Mouse (Mus musculus): ENCODE data around the gene Tnfrsf19.

Tnfrsf19 gene

DNA sequence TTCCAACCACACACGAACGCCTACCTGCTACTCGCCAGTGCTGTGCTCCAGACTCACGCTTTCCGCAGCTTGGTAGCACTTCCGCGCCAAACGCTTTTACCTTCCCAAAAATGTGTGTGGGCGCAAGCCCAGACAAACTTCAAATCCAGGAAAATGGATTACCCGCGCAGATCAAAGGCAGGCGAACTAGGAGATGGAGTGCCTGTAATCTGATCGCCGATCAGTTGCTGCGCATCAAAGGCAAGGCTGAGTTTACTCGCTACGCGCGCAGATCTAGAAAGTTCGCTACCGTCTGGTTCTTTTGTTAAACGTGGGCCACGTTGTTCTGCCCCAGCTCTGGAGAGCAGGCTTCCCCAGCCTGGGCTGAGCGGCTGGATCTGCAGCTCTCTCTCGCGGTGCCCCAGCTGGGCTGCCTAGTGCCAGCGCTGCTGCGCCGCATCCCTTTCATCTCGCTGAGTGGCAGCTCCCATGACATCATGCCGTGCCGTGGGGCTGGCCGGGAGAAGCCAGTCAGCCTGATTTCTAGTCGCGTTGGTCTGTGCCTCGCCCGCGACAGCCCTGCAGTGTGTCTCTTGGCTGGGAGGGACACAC, at the start of gene Tnfrsf19:
Gene Tnfrsf19 (minus strand): TSS at position 400 of the 591 bp plus-strand sequence.
- ATAC-seq (ENCODE audit: low TSS enrichment) = peak; percentile 92

DNA sequence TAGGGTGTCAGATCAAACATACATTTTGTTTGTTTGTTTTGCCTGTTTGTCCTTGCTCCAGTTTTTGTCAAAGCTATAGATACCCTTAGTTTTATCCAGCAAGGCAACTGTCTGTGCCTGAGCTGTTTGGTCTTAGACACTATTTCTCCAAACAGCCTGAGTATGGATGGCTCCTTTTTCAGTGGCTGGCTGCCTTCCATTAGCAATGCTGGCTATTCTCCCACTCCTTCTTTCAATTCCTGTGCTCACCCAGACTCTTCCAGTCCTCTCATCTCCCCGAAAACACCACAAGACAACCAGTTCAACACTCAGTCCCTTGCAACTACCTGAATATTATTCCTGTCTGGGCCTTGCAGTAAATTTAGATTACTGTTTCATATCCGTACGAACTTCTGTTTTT, 45.8 kb upstream of the Tnfrsf19 start:
- peak; percentile 54 for ATAC-seq (ENCODE audit: low TSS enrichment)

- peak; percentile 76 for ATAC-seq (ENCODE audit: low TSS enrichment)
Measured at GRCm38 (mm10) chr14:61090955-61091354, 44.7 kb upstream of the Tnfrsf19 start.

- ATAC-seq (ENCODE audit: low TSS enrichment) = no peak
Measured at GRCm38 (mm10) chr14:61088187-61088586, 41.9 kb upstream of the Tnfrsf19 start.

DNA sequence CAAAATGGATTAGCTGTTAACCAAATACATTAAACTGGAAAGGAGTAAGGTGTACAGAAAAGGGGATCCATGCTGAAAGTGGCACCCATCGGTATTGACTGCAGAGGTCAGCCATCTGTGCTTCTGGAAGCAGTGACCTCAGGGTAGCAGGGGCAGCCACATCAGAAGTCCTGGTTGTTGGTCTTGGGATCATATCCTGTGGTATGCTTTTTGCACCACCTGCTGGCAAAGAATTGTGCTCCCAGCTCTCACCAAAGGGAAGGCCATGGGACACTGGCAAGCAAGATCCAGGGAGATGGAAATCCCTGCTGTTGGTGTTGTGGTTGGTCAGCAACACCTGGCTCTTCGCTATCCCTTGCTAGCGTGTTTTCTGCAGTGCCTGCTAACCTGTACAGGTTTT, 39.0 kb upstream of the Tnfrsf19 start:
- ATAC-seq (ENCODE audit: low TSS enrichment) = peak; percentile 77

DNA sequence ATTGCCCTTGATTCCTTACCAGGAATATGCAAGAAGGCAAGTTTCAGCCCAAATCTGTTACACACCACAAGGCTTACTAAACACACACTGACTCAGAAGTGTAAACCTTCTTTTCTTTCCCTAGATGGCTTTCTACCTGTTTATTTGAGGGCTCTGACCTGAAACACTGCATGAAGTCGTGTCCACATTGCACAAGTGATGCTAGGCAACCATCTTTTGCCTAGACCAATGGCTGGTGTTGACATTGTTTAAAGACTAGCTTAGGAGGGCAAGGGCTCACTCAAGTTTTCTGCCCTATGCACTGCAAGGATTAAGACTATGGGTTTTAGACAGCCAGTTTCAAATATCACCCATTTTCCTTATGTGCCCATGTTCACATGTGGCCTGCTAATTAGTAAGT, 23.3 kb upstream of the Tnfrsf19 start:
- no peak for ATAC-seq (ENCODE audit: low TSS enrichment)

DNA sequence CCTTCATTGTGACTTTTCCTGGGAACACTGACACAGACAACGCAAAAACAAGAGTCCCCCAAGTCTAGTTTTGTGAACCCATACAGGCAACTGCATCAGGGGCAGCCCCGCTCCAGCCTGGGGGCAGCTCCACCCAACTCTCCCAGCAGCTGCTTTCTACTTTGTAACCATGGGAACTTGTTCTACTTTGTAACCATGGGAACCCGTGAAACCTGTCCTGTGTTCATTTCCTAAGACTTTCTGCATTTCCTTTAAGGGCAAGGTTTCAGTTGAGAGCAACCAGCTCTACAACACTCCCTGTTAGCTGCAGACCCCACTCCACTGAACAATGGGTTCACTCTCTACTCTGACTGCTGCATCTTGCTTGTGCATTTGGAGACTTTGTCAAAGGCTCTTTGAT, 15.4 kb upstream of the Tnfrsf19 start:
- ATAC-seq (ENCODE audit: low TSS enrichment) = peak; percentile 77

DNA sequence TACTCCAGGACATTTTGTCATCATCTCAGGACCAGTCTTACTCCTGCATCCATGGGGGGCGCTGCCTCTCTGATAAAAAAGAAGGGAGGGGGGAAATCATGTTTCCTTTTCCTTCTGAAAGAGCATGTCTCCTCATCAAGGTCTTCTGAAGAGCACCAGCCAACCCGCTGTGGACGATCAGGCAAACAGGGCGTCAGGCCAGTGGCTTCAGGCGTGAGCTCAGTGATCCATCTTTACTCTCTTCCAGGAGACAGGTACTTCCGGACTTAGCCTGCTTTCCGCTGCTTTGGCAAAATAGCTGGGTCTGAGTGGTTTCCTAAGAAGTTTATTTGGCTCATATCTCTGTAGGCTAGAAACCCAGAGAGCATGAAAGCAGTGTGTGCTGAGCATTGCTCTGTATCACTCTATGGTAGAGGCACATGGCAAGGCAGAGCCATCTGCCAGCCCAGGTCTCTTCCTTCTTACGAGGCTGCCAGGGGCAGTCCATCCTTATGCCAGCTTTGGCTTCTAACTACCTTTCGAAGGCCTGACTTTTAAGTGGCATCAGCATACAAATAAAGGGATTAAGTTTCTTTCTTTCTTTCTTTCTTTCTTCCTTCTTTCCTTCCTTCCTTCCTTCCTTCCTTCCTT, 13.1 kb upstream of the Tnfrsf19 start:
- ATAC-seq (ENCODE audit: low TSS enrichment) = no peak

DNA sequence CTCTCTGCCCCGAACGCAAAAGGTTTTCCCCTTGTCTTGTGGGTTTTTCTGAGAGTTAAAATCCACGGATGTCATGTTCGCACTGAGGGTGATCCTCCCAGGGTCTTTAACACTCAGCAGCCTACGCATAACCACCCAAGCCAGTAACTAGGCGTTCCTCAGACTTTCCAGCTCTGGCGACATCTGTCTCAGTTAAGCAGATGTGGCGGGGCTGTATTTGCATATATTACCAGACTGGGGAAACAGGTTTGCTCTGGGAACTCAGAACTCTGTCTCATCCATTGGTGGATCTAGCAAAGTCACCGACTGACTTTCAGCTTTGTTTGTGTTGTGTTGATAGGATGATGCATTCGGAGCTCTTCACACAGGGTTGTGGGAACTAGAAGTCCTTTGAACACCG, 10.7 kb upstream of the Tnfrsf19 start:
- ATAC-seq (ENCODE audit: low TSS enrichment) = no peak

DNA sequence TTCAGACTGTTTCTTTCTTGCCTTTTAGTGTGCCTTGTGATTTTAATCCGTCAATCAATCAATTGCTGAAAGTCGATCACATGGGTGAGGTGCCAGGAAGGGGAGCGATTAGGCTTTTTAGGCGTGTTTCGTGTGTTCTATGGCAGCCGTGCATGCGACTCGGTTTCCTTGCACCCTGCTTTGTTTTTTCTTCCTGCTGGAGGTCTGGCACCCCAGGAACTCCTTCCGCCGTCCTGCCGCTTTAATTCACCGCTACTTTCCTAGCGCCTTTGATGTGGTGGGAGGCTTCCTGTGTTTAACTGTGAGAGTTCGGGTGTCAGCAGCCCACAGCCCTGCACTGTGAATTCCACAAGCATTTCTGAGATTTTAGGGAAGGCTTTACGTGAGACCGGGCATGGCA, 10.2 kb upstream of the Tnfrsf19 start:
- peak; percentile 44 for ATAC-seq (ENCODE audit: low TSS enrichment)

GRCm38 (mm10) chr14:61055864-61056263, 9.6 kb upstream of the Tnfrsf19 start:
- ATAC-seq (ENCODE audit: low TSS enrichment) = no peak

DNA sequence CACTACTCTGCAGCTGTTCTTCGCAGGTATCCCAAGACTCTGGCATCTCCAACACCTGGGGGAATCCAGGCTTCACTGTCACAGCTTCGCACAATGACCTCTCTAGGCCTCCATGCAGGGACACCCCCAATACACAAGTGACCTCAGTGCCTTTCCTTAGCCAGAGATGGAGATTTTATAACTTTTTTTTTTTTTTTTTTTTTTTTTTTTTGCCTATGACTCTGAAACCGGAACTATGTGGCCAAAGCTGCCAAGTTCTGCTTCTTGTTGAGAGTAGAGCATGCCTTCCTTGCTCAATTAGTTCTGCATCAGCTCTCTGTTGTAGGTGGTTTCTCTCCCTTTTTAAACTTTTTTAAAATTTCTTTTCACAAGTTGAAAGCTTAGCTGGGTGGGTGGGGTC, 5.9 kb upstream of the Tnfrsf19 start:
- no peak for ATAC-seq (ENCODE audit: low TSS enrichment)

DNA sequence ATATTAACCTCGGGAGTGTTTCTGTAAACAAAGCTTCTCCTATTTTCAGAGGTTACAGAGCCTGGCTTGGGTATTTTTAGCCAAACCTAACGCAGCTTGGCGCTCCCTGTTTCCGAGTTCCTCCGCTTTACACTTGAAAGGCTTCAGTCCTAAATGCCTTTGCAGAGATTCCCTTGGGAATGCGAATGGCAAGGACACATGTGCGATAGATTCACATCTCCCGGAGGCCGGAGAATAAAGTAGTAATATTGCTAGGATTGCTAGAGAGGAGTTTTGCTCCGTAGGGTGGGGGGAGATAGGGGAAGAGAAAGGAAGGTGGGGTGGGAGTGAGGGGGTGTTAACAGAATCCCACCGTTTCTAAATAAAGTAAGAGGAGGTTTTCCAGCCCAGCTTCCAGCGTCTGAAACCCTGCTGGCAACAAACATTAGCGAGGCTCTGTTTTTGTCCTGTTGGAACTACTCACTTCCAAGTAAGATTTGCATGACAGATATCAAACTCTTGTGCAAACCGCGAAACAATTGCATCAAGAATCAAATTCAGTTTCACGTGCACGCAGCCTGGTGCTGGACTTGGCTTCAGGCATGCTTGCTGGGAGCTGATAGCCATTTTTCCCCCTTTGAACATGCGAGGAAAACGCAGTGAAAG, 722 bp downstream of the Tnfrsf19 start:
- no peak for ATAC-seq (ENCODE audit: low TSS enrichment)

DNA sequence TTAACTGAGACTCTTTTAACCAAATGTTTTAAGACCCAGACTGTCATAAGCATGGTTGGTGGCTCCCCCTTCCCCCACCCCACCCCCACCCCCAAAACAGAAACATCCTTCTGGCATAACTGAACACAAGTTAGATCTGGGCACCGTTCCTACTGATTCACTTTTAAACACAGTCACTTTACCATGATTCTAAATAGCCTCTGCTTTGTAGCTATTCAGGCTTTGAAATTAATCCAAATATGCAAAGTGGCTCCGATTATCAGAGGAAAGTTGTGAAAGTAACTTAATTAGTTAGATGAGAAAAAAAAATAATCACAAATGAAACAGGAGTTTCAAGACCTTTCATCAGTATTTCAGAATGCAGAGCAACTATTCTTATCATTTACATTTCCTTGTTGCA, 2.0 kb downstream of the Tnfrsf19 start:
- ATAC-seq (ENCODE audit: low TSS enrichment) = no peak

DNA sequence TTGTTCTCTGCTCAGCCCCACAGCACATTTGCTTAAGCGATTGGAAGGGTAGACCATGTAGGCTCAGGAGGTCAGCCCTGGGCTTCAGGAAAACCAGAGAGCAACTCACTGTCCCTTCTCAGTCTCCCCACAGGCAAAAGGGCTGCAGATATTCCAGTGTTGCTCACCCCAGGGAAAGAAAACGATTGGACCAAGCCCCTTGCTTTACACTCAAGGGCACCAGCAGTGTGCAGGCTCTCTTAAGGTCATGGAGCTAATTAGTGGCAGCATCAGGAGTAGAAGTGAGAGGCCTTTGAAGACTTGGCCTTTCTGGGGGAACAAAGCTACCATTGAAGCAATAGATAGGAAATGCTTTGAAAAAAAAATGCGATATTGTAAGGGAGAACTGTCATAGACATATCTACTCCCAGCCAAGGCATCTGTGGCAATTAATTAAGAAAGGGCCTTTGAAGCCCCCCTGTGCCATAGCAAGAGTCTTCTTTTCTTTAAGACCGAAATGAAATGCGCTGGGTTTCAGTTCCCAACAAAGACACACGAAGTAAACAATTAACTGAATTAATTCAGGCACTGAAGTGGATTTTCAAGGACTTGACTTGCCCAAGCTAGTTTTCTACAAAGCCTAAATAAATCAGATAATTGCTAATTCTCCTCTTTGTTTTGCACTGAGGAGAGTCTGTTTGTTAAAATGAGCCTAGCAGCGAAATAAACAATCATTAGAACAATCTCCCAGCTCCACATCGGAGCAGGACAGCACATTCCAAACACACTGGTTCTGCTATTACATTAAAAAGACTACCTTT, 2.6 kb downstream of the Tnfrsf19 start:
- no peak for ATAC-seq (ENCODE audit: low TSS enrichment)

DNA sequence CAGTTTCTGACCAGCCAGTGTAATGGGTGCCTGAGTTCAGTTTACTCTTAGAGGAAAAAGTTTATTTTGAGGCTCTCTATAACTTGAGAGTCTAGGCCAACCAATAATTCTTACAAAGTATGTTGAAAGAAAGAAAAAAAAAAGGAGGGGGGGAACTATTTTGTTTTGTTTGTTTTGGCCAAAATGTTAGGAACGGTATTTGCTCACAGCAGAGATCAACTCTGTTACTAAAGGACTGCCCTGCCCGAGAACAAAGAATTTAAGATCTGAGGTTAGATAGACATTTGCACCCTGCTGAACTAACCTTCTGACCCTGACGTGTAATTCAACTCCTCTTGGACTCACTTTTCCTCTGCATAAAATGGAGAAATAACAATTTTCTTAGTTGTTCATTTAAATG, 4.0 kb downstream of the Tnfrsf19 start:
- no peak for ATAC-seq (ENCODE audit: low TSS enrichment)

GRCm38 (mm10) chr14:61040236-61040635, 6.1 kb downstream of the Tnfrsf19 start:
- ATAC-seq (ENCODE audit: low TSS enrichment) = no peak

DNA sequence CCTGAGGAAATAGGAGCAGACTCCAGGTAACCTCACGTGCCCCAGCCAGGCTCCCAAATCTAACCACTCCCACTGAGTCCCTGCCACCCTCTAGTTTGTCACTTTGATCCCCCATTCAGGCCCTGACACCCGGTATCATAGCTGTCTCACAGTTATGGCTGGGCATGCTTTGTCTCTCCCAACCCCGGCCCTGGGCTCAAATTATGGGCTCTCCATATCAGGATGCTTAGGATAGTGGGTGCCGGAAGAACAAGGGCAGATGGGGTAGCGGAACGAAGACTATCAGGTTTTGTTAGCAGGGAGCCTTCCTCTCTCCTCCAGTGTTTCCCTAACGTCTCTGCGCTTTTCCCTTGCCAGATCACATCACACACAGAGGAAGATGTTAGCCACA, 8.2 kb downstream of the Tnfrsf19 start:
- ATAC-seq (ENCODE audit: low TSS enrichment) = peak; percentile 16; the same call in 1 of the 2 replicates

DNA sequence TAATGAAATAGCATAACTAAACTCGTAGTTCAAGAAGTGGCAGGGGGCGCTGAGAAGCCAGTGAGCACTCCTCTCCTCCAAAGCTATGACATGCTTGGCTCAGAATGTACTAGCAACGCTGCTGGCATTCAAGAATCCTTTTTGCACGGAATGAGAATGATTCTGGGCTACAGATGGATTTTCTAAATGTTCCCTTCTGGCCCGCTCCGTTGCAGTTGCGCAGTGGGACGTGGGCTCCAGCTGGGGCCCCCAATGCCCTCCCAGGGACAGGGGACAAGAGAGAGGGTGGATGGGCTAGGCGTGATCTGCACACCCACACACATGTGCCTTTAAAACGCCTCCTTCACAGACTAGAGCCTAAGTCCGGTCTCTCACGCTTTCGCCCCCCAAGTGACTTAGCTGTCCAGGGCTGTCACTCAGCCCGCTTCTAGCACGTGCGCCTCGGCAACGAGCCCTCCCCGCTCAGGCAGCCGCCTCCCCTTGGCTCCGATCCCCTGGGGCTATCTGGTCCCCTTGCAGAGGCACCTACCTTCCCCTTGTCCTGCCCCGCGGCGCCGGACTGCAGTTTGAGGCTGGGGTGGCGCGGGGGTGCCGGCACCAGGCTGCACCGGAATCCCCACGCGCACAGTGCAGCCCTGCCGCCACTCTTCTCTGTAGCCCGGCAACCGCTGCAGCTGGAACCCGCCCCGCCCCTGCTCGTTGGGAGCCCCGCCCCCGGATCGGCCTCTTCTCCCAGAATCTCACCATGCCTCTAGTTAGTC, 8.8 kb downstream of the Tnfrsf19 start:
- ATAC-seq (ENCODE audit: low TSS enrichment) = peak; percentile 82

DNA sequence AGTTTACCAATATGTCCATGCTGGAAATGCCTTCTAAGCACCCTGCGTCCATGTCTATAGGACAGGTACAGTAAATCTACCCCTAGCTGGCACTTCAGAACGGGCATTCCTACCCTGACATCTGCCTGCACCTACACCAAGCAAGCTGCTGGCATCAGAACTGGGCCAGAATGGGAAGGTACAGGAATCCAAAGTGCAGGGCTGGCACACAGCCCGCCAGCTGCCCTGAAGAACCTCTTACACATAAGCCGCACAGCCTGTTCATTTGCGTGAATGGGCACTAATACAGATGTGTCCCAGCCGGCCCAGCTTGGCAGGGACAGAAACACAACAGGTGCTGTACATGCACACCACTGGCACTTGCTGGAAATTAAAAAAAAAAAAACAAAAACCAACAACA, 15.9 kb downstream of the Tnfrsf19 start:
- no peak for ATAC-seq (ENCODE audit: low TSS enrichment)

DNA sequence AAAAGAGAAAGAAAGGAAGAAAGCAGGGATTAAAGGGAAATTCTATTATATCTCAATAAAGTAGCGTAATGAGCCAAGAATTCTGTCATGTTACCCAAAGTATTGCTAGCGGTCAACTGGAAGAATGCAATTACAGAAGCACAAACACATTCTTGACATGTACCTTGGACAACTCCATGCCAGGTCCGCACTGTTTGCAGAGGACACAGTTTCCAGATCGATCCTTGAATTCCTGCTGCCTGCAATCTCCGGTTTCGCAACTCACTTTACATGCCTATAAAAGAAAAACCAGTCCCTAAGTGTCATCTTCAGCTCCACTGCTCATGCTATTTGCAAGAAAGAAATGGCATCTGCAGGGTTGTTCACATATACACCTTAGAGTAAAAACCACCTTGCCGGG, 22.3 kb downstream of the Tnfrsf19 start:
- ATAC-seq (ENCODE audit: low TSS enrichment) = no peak

DNA sequence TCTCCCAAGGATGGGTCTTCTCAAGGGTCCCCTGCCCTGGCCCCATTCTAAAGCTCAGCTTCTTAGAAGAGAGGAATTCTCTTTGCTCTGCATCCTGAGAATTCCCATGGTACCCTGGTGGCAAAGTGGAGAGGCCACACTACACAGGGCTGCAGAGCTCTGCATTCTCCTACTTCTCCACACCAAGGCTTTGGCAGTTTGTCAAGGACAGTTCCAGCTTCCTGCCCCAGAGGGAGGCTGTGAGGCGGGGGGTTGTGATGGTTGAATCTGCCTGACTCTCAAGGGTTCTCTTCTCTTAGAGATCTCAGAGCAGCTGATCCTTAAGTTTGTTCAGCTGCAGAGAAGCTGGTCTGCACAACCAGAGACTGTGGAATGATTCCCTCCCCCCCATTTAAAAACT, 23.9 kb downstream of the Tnfrsf19 start:
- ATAC-seq (ENCODE audit: low TSS enrichment) = no peak
